Comparison of ENCODE assay signal across 27 mouse cellular contexts in the genomic region with DNA sequence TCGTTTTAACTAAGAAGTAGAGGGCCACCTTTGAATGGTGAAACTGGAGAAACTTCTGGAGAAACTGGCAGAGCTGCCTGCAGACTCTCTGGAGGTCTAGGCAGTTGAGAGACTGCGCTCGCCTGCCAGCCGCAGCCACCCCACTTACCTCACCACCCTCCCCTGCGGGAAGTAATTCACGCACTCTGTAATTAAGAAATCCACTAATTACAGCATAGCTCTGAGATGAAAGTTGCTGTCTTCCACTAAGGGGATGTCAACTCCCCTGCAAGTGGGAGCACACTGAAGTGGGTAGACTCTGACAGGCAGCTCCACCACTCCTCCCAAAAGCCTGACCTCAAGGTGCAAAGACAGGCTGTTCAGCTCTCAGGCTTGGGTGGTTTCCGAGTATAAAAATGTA. TPM values are rescaled to one million over a fixed set of nuclear protein-coding genes. Genes with fewer than 3 reads are reported as not detected.
DNase-seq lines count a peak whose midpoint lies in the region; ATAC-seq lines count a peak whose summit lies in the region.
"Had no signal": no experiment of that assay in that cellular context is flagged by ENCODE, and none has a peak within 500 bp of the region (broad histone marks: within the 10 kb centered on the region; RNA-seq: fewer than 3 reads in every experiment).

No protein-coding gene starts in this region.

- no peak overlapping the region for H3K4me3 ChIP-seq in embryonic facial prominence, embryonic 14.5 days (ENCODE audit: low read depth, low read length)
- no peak overlapping the region for H3K4me3 ChIP-seq in embryonic facial prominence, embryonic 10.5 days
- no peak overlapping the region for H3K4me3 ChIP-seq in hindbrain, embryonic 15.5 days
- no peak overlapping the region for H3K4me3 ChIP-seq in hindbrain, embryonic 11.5 days (ENCODE audit: low read depth, low read length)
- H3K4me3 ChIP-seq in midbrain, embryonic 16.5 days (ENCODE audit: low read depth, low read length): no peak overlapping the region
- H3K4me3 ChIP-seq in midbrain, embryonic 15.5 days: no peak overlapping the region
- H3K4me3 ChIP-seq in limb, embryonic 13.5 days: no peak overlapping the region
- H3K4me3 ChIP-seq: embryonic facial prominence, embryonic 13.5 days; erythroblast, embryonic 14.5 days; gastrocnemius, adult 2 months; heart, embryonic 13.5 days; hindbrain, embryonic 13.5 days had no signal

- peaks cover 26% of the 10 kb centered on the region for H3K4me1 ChIP-seq in embryonic facial prominence, embryonic 14.5 days (ENCODE audit: control insufficient read depth, insufficient read depth, low read length)
- H3K4me1 ChIP-seq in embryonic facial prominence, embryonic 10.5 days: peaks cover 50% of the 10 kb centered on the region
- H3K4me1 ChIP-seq in hindbrain, embryonic 15.5 days (replicated peaks): peaks cover 30% of the 10 kb centered on the region
- H3K4me1 ChIP-seq in hindbrain, embryonic 11.5 days (replicated peaks; ENCODE audit: control insufficient read depth, insufficient read depth, low read length): peaks cover 3% of the 10 kb centered on the region
- H3K4me1 ChIP-seq in midbrain, embryonic 16.5 days (ENCODE audit: control insufficient read depth, insufficient read depth, low read length): 0 out of 2 replicates have a peak, but pooled peaks cover 3% of the 10 kb centered on the region
- H3K4me1 ChIP-seq in midbrain, embryonic 15.5 days: peaks cover 8% of the 10 kb centered on the region
- peaks cover 43% of the 10 kb centered on the region for H3K4me1 ChIP-seq in limb, embryonic 13.5 days

- 0 out of 2 replicates have a peak, but pooled peaks cover 3% of the 10 kb centered on the region for H3K27me3 ChIP-seq in embryonic facial prominence, embryonic 14.5 days (replicated peaks; ENCODE audit: control insufficient read depth, insufficient read depth, low read length)
- peaks cover 25% of the 10 kb centered on the region; the same call in 1 of the 2 replicates for H3K27me3 ChIP-seq in embryonic facial prominence, embryonic 10.5 days (replicated peaks; ENCODE audit: low read depth, poor library complexity, severe bottlenecking)
- no peaks in the 10 kb centered on the region for H3K27me3 ChIP-seq in hindbrain, embryonic 15.5 days
- no peaks in the 10 kb centered on the region for H3K27me3 ChIP-seq in hindbrain, embryonic 11.5 days (ENCODE audit: control insufficient read depth, insufficient read depth, low read length)
- no peaks in the 10 kb centered on the region for H3K27me3 ChIP-seq in midbrain, embryonic 16.5 days (ENCODE audit: control insufficient read depth, insufficient read depth, low read depth, low read length)
- H3K27me3 ChIP-seq in midbrain, embryonic 15.5 days (replicated peaks): no peaks in the 10 kb centered on the region
- peaks cover 3% of the 10 kb centered on the region for H3K27me3 ChIP-seq in limb, embryonic 13.5 days
- H3K27me3 ChIP-seq: hindbrain, embryonic 13.5 days had no signal

- H3K9ac ChIP-seq in embryonic facial prominence, embryonic 14.5 days (ENCODE audit: low read depth, low read length): no peak overlapping the region
- H3K9ac ChIP-seq in hindbrain, embryonic 15.5 days: no peak overlapping the region
- H3K9ac ChIP-seq in hindbrain, embryonic 11.5 days (ENCODE audit: low read depth, low read length): no peak overlapping the region
- no peak overlapping the region for H3K9ac ChIP-seq in midbrain, embryonic 16.5 days (ENCODE audit: low read depth, low read length)
- H3K9ac ChIP-seq in midbrain, embryonic 15.5 days: no peak overlapping the region; the same call in 1 of the 2 replicates
- H3K9ac ChIP-seq in limb, embryonic 13.5 days: no peak overlapping the region
- H3K9ac ChIP-seq: embryonic facial prominence, embryonic 13.5 days; heart, embryonic 13.5 days; hindbrain, embryonic 13.5 days had no signal

- no peaks in the 10 kb centered on the region for H3K9me3 ChIP-seq in embryonic facial prominence, embryonic 14.5 days (ENCODE audit: control insufficient read depth, low read length)
- H3K9me3 ChIP-seq in embryonic facial prominence, embryonic 10.5 days: no peaks in the 10 kb centered on the region
- no peaks in the 10 kb centered on the region for H3K9me3 ChIP-seq in hindbrain, embryonic 15.5 days
- no peaks in the 10 kb centered on the region for H3K9me3 ChIP-seq in hindbrain, embryonic 11.5 days (ENCODE audit: control insufficient read depth, low read length)
- H3K9me3 ChIP-seq in midbrain, embryonic 16.5 days (replicated peaks; ENCODE audit: control insufficient read depth, low read length, poor library complexity, severe bottlenecking): no peaks in the 10 kb centered on the region
- no peaks in the 10 kb centered on the region for H3K9me3 ChIP-seq in midbrain, embryonic 15.5 days
- H3K9me3 ChIP-seq in limb, embryonic 13.5 days: no peaks in the 10 kb centered on the region
- H3K9me3 ChIP-seq: embryonic facial prominence, embryonic 13.5 days; heart, embryonic 13.5 days; hindbrain, embryonic 13.5 days had no signal

- no peaks in the 10 kb centered on the region for H3K36me3 ChIP-seq in embryonic facial prominence, embryonic 14.5 days (ENCODE audit: control insufficient read depth, insufficient read depth, low read length)
- H3K36me3 ChIP-seq in embryonic facial prominence, embryonic 10.5 days (replicated peaks): no peaks in the 10 kb centered on the region
- H3K36me3 ChIP-seq in hindbrain, embryonic 15.5 days: no peaks in the 10 kb centered on the region
- no peaks in the 10 kb centered on the region for H3K36me3 ChIP-seq in hindbrain, embryonic 11.5 days (ENCODE audit: control insufficient read depth, insufficient read depth, low read length)
- no peaks in the 10 kb centered on the region for H3K36me3 ChIP-seq in midbrain, embryonic 16.5 days (ENCODE audit: control insufficient read depth, insufficient read depth, low read length)
- H3K36me3 ChIP-seq in midbrain, embryonic 15.5 days (replicated peaks): no peaks in the 10 kb centered on the region
- H3K36me3 ChIP-seq in limb, embryonic 13.5 days: no peaks in the 10 kb centered on the region
- H3K36me3 ChIP-seq: embryonic facial prominence, embryonic 13.5 days; G1E; heart, embryonic 13.5 days; hindbrain, embryonic 13.5 days had no signal

- H3K27ac ChIP-seq in embryonic facial prominence, embryonic 14.5 days (replicated peaks; ENCODE audit: low read depth, low read length): no peak overlapping the region
- no peak overlapping the region for H3K27ac ChIP-seq in embryonic facial prominence, embryonic 10.5 days (replicated peaks)
- H3K27ac ChIP-seq in hindbrain, embryonic 15.5 days (replicated peaks): no peak overlapping the region
- no peak overlapping the region for H3K27ac ChIP-seq in hindbrain, embryonic 11.5 days (ENCODE audit: low read depth, low read length)
- no peak overlapping the region for H3K27ac ChIP-seq in midbrain, embryonic 16.5 days (ENCODE audit: low read length)
- H3K27ac ChIP-seq in midbrain, embryonic 15.5 days: no peak overlapping the region
- 0 out of 2 replicates have a peak overlapping the region, but pooled peaks have one; percentile 7 for H3K27ac ChIP-seq in limb, embryonic 13.5 days
- H3K27ac ChIP-seq: embryonic facial prominence, embryonic 13.5 days; gastrocnemius, adult 2 months; heart, embryonic 13.5 days; hindbrain, embryonic 13.5 days had no signal

- H3K4me2 ChIP-seq in embryonic facial prominence, embryonic 14.5 days (ENCODE audit: low read depth, low read length): no peak overlapping the region
- no peak overlapping the region for H3K4me2 ChIP-seq in hindbrain, embryonic 15.5 days
- H3K4me2 ChIP-seq in hindbrain, embryonic 11.5 days (replicated peaks; ENCODE audit: low read depth, low read length): no peak overlapping the region
- no peak overlapping the region for H3K4me2 ChIP-seq in midbrain, embryonic 16.5 days (ENCODE audit: low read length)
- H3K4me2 ChIP-seq in midbrain, embryonic 15.5 days: no peak overlapping the region
- no peak overlapping the region for H3K4me2 ChIP-seq in limb, embryonic 13.5 days (replicated peaks)
- H3K4me2 ChIP-seq: embryonic facial prominence, embryonic 13.5 days; heart, embryonic 13.5 days; hindbrain, embryonic 13.5 days had no signal

- 43% methylated on average over 7 of the region's 7 CpGs for WGBS in embryonic facial prominence, embryonic 14.5 days
- 53% methylated on average over 7 of the region's 7 CpGs for WGBS in embryonic facial prominence, embryonic 10.5 days
- WGBS in hindbrain, embryonic 15.5 days: 72% methylated on average over 7 of the region's 7 CpGs
- 85% methylated on average over 7 of the region's 7 CpGs for WGBS in hindbrain, embryonic 11.5 days
- 56% methylated on average over 7 of the region's 7 CpGs for WGBS in midbrain, embryonic 16.5 days
- 63% methylated on average over 7 of the region's 7 CpGs for WGBS in midbrain, embryonic 15.5 days
- WGBS in limb, embryonic 13.5 days: 42% methylated on average over 7 of the region's 7 CpGs

- peak; percentile 71 for DNase-seq in embryonic facial prominence, embryonic 14.5 days (ENCODE audit: low spot score)
- no peak for DNase-seq in embryonic facial prominence, embryonic 10.5 days (ENCODE audit: low spot score)
- no peak for DNase-seq in hindbrain, embryonic 11.5 days (ENCODE audit: low spot score)
- DNase-seq in left cerebral cortex, adult 9 months (ENCODE audit: low spot score in 2 of 2): no peak
- DNase-seq: adrenal gland, adult 8-10 months; adrenal gland, postnatal 36 days; B cell, adult 2 months; cerebellum, adult 11-12 months; cerebellum, adult 9-10 months; cerebellum, postnatal 25 days; gastrocnemius, adult 2 months; gastrocnemius, postnatal 25 days; heart, adult 11 months; heart, postnatal 36 days had no signal

- ATAC-seq in embryonic facial prominence, embryonic 14.5 days (ENCODE audit: low read depth): peak; percentile 53; the same call in 1 of the 2 replicates
- ATAC-seq in hindbrain, embryonic 15.5 days (ENCODE audit: low FRiP score, low read depth): peak; percentile 57; the same call in 1 of the 2 replicates
- ATAC-seq in hindbrain, embryonic 11.5 days (ENCODE audit: low FRiP score): no peak
- ATAC-seq in midbrain, embryonic 16.5 days: 0 out of 2 replicates have a peak, but pooled peaks have one; percentile 44
- no peak; the same call in 1 of the 2 replicates for ATAC-seq in midbrain, embryonic 15.5 days (replicated peaks)
- no peak; the same call in 1 of the 2 replicates for ATAC-seq in limb, embryonic 13.5 days (ENCODE audit: low FRiP score, low read depth)
- ATAC-seq: CD4-positive, CD25-positive, alpha-beta regulatory T cell, adult 4 months; intestine, embryonic 16.5 days had no signal

RNA-seq across cellular contexts. Expression of a gene that starts 49.7 kb away (rescaled TPM):
- polyA plus RNA-seq in embryonic facial prominence, embryonic 14.5 days (2014; fragmentation: Nextera tagmentation; extraction: Ambion mirVana): not detected in 2 replicates
- not detected in 2 replicates for polyA plus RNA-seq in embryonic facial prominence, embryonic 10.5 days (2016; fragmentation: Nextera tagmentation; extraction: Ambion mirVana)
- polyA plus RNA-seq in hindbrain, embryonic 15.5 days (2015; fragmentation: Nextera tagmentation; extraction: Ambion mirVana): 0.10 and 0.14 TPM in 2 replicates
- not detected in 2 replicates for polyA plus RNA-seq in hindbrain, embryonic 11.5 days (2014; fragmentation: Nextera tagmentation; extraction: Ambion mirVana)
- polyA plus RNA-seq in midbrain, embryonic 16.5 days (2015; fragmentation: Nextera tagmentation; extraction: Ambion mirVana): 0.15 TPM in 1 of 2 replicates, not detected in the other
- polyA plus RNA-seq in midbrain, embryonic 15.5 days (2015; fragmentation: Nextera tagmentation; extraction: Ambion mirVana): not detected in 2 replicates
- polyA plus RNA-seq in limb, embryonic 13.5 days (2015; fragmentation: Nextera tagmentation; extraction: Ambion mirVana): not detected in 2 replicates
- polyA plus RNA-seq: CD4-positive, CD25-positive, alpha-beta regulatory T cell, adult 4 months; cortical plate, adult 2 months; embryonic facial prominence, embryonic 13.5 days; erythroblast, embryonic 14.5 days; G1E; heart, embryonic 13.5 days; heart, postnatal 0 days; hindbrain, embryonic 13.5 days; intestine, embryonic 16.5 days had no signal

RNA-seq across cellular contexts. Expression of a gene that starts 55.1 kb away (rescaled TPM):
- polyA plus RNA-seq in embryonic facial prominence, embryonic 14.5 days (2014; fragmentation: Nextera tagmentation; extraction: Ambion mirVana): not detected in 2 replicates
- not detected in 2 replicates for polyA plus RNA-seq in embryonic facial prominence, embryonic 10.5 days (2016; fragmentation: Nextera tagmentation; extraction: Ambion mirVana)
- polyA plus RNA-seq in hindbrain, embryonic 15.5 days (2015; fragmentation: Nextera tagmentation; extraction: Ambion mirVana): 0.10 and 0.14 TPM in 2 replicates
- polyA plus RNA-seq in hindbrain, embryonic 11.5 days (2014; fragmentation: Nextera tagmentation; extraction: Ambion mirVana): 0.10 and 0.14 TPM in 2 replicates
- 0.15 and 0.18 TPM in 2 replicates for polyA plus RNA-seq in midbrain, embryonic 16.5 days (2015; fragmentation: Nextera tagmentation; extraction: Ambion mirVana)
- 0.09 and 0.14 TPM in 2 replicates for polyA plus RNA-seq in midbrain, embryonic 15.5 days (2015; fragmentation: Nextera tagmentation; extraction: Ambion mirVana)
- not detected in 2 replicates for polyA plus RNA-seq in limb, embryonic 13.5 days (2015; fragmentation: Nextera tagmentation; extraction: Ambion mirVana)
- polyA plus RNA-seq: CD4-positive, CD25-positive, alpha-beta regulatory T cell, adult 4 months; embryonic facial prominence, embryonic 13.5 days; erythroblast, embryonic 14.5 days; G1E; heart, embryonic 13.5 days; heart, postnatal 0 days; hindbrain, embryonic 13.5 days; intestine, embryonic 16.5 days had no signal

RNA-seq across cellular contexts. Expression of a gene that starts 55.9 kb away (rescaled TPM):
- 82.4 and 87.6 TPM in 2 replicates for polyA plus RNA-seq in embryonic facial prominence, embryonic 14.5 days (2014; fragmentation: Nextera tagmentation; extraction: Ambion mirVana)
- polyA plus RNA-seq in embryonic facial prominence, embryonic 10.5 days (2016; fragmentation: Nextera tagmentation; extraction: Ambion mirVana): 91.9 and 96.9 TPM in 2 replicates
- polyA plus RNA-seq in hindbrain, embryonic 15.5 days (2015; fragmentation: Nextera tagmentation; extraction: Ambion mirVana): 113 and 130 TPM in 2 replicates
- polyA plus RNA-seq in hindbrain, embryonic 11.5 days (2014; fragmentation: Nextera tagmentation; extraction: Ambion mirVana): 141 and 142 TPM in 2 replicates
- polyA plus RNA-seq in midbrain, embryonic 16.5 days (2015; fragmentation: Nextera tagmentation; extraction: Ambion mirVana): 128 and 133 TPM in 2 replicates
- polyA plus RNA-seq in midbrain, embryonic 15.5 days (2015; fragmentation: Nextera tagmentation; extraction: Ambion mirVana): 103 and 110 TPM in 2 replicates
- 87.3 and 87.9 TPM in 2 replicates for polyA plus RNA-seq in limb, embryonic 13.5 days (2015; fragmentation: Nextera tagmentation; extraction: Ambion mirVana)

Comparison
In these comparisons a context has a peak if more than half of its experiments do, and no peak if none do; other contexts are left out.
1. ATAC-seq: peak in embryonic facial prominence, embryonic 14.5 days (single experiment), hindbrain, embryonic 15.5 days (single experiment) and midbrain, embryonic 16.5 days (single experiment); none in hindbrain, embryonic 11.5 days (single experiment), midbrain, embryonic 15.5 days (single experiment) and limb, embryonic 13.5 days (single experiment).